Mouse (Mus musculus) layer of hippocampus, adult 8-10 months (tissue): ENCODE data around the gene Ypel2. TPM values are rescaled to one million over a fixed set of nuclear protein-coding genes. Genes with fewer than 3 reads are reported as not detected.
A peak's percentile ranks its signal among the peaks of the same experiment; 100 is the strongest.

Experiments used
- DNase-seq, 2 experiments: peaks; one replicate each; pipeline ENCODE4 v3.0.0; 2022; ENCODE audit warnings: low spot score in 2 of 2
- total RNA-seq, 4 experiments: library from RNA; stranded (reverse); gene quantifications; 2 replicates each; pipeline ENCODE4 v1.2.4; 2022

Ypel2 gene
- total RNA-seq, 4 experiments from 2014 or later, result 21.5 to 28.4 (median 24.6) TPM

- DNase-seq, result no peak
Observed at GRCm38 (mm10) chr11:86934895-86935294, 58.6 kb downstream of the Ypel2 start.

DNA sequence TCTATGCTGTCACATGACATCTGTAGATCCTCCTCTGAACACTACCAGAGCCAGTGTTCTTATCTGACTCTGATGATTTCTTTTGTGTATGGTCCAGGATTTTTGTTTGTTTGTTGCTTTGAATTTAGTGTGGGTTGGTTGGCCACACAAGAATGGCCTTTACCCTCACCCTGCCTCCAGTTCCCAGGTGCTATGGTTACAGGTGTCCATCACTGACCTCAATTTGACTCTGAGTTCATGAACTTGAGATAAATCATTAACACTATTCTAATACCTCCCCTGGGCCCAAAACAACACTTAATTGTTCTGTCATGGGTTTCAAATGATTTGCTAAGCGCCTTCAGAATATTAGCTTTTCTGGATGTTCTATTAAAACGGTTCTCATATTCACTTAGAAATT, 61.3 kb downstream of the Ypel2 start:
- no peak for DNase-seq

GRCm38 (mm10) chr11:86930636-86931180, 62.8 kb downstream of the Ypel2 start:
- peak; percentile 76 to 80 for DNase-seq

- DNase-seq, result no peak
Observed at GRCm38 (mm10) chr11:86929985-86930384, 63.5 kb downstream of the Ypel2 start.

DNA sequence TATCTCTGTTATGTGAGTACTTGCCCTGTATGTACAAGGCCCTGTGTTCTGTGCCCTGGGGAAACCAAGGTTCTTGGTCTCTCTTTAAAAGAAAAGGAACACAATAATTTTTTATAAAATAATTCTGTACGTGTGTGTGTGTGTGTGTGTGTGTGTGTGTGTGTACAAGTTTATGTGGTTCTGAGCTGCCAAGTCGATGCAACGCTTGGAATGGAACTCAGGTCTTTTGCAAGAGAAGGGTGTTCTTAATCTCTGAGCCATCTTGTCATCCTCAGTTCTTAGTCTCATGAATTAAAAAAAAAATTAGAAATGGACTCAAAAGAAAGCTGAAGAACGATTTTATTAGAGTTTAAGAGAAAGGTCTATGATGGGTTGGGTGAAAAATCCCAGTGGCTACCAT, 64.0 kb downstream of the Ypel2 start:
- DNase-seq, result no peak

DNA sequence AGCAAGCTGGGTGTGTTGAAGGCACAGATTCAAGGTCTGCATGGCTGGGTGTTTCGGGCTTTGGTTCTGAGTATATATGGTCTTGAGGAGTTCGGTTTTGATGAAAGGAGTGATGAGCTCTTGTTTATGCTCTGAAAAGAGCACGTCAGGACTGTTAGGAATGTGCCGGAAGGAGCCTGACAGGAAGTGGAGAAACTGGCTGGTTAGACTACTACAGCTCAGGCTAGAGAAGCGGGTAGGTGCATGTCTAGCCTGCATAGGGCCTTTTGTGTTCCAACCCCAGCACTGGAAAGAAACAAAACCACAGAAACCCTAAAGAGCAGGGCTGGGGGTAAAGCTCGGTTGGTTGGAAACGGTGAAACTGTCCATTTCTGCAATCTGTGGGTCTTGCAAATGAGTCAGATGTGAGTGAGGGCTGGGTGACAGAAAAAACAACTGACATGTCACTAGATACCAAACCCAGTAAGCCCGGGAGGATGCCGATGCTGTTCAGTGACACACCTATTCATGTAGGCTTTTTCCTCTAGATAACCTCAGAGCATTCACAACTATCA, 68.3 kb downstream of the Ypel2 start:
- no peak for DNase-seq

GRCm38 (mm10) chr11:86924629-86925028, 68.9 kb downstream of the Ypel2 start:
- no peak for DNase-seq

DNA sequence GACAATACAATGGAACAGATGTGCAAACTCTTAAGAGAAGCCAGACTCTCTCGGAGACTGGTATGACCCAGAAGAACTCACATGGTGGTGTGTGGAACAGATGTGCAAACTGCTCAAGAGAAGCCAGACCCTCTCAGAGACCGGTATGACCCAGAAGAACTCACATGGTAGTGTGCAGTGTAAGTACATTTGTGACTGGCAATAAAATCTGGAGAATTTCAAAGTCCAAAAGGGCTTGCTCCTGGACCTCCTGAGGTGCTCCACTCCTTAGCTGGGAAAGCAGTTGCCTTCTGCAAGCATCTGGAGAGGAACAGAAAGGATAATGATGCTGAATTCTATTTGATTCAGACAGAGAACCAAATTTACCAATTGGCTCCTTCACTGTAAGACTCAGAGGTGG, 69.9 kb downstream of the Ypel2 start:
- DNase-seq, result no peak

DNA sequence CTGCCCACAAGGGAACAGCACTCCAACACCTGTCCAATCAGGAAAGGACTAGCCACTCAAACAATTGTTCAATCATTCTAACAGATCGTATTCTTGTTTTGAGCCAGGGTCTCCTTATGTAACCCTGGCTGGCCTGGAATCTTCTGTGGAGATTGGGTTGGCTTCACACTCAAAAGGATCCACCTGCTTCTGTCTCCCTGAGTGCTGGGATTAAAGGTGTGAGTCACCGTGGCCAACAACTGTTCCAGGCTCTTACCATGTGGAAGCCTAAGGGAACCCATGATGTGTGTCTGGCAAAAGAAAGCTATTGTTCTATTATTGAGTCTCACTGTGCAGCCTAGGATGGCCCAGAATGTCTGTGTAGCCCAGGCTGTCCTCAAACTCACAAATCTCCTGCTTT, 71.5 kb downstream of the Ypel2 start:
- DNase-seq, result no peak

DNA sequence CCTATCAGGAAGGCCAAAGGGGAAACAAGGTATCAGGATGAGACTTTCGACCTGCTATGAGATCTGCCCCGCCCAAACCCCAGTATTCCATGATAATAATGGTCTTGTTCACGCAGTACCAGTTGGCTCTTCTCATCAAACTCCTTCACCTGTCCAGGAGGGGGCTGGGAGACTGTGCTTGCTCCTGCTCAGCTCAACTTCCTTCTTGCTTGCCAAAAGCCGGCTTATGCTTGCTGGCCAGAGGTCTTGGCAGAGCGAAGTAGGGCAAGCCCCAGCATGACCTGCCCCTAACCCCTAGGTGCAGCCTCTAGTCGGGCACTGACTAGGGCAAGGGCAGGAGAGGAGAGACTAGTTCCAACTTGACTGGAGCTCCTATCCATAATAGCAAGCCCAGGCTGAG, 72.2 kb downstream of the Ypel2 start:
- DNase-seq, result no peak

DNA sequence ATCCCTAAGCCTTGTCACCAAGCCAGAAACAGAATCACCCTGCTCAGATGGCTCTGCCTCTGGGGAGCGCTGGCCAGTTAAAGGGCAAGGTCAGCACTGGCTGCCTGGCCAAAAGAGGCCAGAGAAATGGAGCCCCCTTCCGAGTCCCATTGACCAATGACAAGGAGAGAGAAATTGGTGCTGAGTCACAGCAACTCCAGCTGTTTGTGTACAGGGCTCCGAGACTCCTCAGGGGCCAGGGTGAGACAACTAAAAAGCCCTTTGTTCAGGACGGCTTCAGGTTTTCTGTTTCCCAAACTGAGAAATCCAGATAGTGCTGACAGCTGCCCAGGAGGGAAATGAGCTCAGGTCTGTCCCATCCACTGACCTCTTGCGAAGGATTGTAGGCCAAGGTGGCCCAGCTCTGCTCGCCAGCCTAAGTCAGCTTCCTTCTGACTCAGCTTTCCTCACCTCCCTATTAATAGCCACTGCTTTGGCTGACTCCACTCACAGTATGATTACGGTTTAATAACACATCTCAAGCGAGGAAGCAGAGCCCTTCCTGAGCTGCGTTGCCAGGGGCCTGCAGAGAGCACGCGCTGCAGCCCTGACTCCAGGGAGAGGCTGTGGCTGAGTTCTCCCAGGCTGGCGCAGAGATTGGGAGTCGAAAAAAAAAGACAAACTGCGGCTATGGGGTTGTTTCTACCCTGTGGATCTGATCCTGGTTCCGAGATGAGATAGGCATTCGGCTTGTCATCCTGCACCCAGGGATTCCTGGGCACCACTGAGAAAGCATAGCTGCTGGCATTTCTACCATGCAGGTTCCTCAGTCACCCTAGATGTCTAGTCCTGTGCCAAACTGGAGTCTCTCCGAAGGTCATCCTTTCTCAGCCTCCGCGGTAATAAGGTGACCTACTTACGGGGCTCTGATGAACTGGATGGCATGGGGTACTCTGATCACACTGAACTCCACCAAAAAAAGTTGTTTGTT, 73.1 kb downstream of the Ypel2 start:
- no peak for DNase-seq

GRCm38 (mm10) chr11:86919468-86919867, 74.0 kb downstream of the Ypel2 start:
- no peak for DNase-seq

- no peak for DNase-seq
Observed at GRCm38 (mm10) chr11:86917536-86917935, 76.0 kb downstream of the Ypel2 start.

GRCm38 (mm10) chr11:86916596-86917249, 76.8 kb downstream of the Ypel2 start:
- no peak for DNase-seq

DNA sequence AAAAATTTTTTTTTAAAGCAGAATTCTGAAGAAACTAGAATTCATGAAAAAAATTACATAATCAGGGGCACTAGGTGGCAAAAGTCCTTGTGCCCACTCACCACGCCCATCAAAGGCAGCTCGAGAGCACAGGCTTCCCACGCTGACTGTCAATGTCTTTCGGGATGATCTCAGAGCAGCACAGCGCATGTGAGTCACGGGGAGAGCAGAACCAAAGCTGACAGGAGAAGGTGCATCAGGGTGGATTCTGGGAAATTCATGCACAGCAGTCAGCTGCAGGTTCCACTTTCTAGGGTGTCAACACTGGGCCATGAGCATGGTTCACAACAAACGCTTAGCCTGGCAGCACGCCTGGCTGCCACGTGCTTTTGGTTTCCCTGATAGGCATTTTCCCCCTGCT, 79.2 kb downstream of the Ypel2 start:
- DNase-seq, result peak; percentile 35 to 56

GRCm38 (mm10) chr11:86910244-86910643, 83.3 kb downstream of the Ypel2 start:
- no peak for DNase-seq

GRCm38 (mm10) chr11:86909028-86909427, 84.5 kb downstream of the Ypel2 start:
- no peak for DNase-seq

GRCm38 (mm10) chr11:86907889-86908590, 85.5 kb downstream of the Ypel2 start:
- DNase-seq, result no peak

- no peak for DNase-seq
Observed at GRCm38 (mm10) chr11:86906767-86907662, 86.5 kb downstream of the Ypel2 start.

- no peak for DNase-seq
Observed at GRCm38 (mm10) chr11:86906257-86906656, 87.2 kb downstream of the Ypel2 start.
